Mouse (Mus musculus) intestine, embryonic 14.5 days (tissue): ENCODE measurements around the gene Ptprr. TPM values are rescaled to one million over a fixed set of nuclear protein-coding genes. Genes with fewer than 3 reads are reported as not detected.

Experiments
- ATAC-seq: fragments of 200-750 bp; cut with Nextera tagmentation; replicated peaks from 2 replicates; pipeline ENCODE4 v1.8.0; 2017; ENCODE audit warnings: low read depth, moderate number of reproducible peaks, moderate TSS enrichment, moderate library complexity; ENCODE audit not compliant: low FRiP score, low TSS enrichment
- DNase-seq: peaks from one replicate; pipeline ENCODE4 v3.0.0-alpha.2; 2018; ENCODE audit warnings: low spot score
- H3K27ac ChIP-seq: fragments of 300-500 bp; sonication (generic); 2 replicates; pipeline ENCODE4 v1.5.1; 2014; ENCODE audit warnings: low read depth, mild to moderate bottlenecking, control low read depth
- H3K27me3 ChIP-seq: fragments of 300-500 bp; sonication (generic); replicated peaks from 2 replicates; pipeline ENCODE4 v1.6.1; 2014; ENCODE audit warnings: low read length, control low read depth; ENCODE audit not compliant: control insufficient read depth, insufficient read depth
- H3K36me3 ChIP-seq: fragments of 300-500 bp; sonication (generic); 2 replicates; pipeline ENCODE4 v1.6.1; 2014; ENCODE audit warnings: low read length, control low read depth; ENCODE audit not compliant: control insufficient read depth, insufficient read depth
- H3K4me1 ChIP-seq: fragments of 300-500 bp; sonication (generic); replicated peaks from 2 replicates; pipeline ENCODE4 v1.6.1; 2014; ENCODE audit warnings: low read length, control low read depth, mixed read lengths; ENCODE audit not compliant: control insufficient read depth, insufficient read depth
- H3K4me2 ChIP-seq: fragments of 300-500 bp; sonication (generic); 2 replicates; pipeline ENCODE4 v1.6.1; 2014; ENCODE audit warnings: low read length
- H3K4me3 ChIP-seq: fragments of 300-500 bp; sonication (generic); 2 replicates; pipeline ENCODE4 v1.5.1; 2014; ENCODE audit warnings: low read depth, low read length, control low read depth, mixed read lengths
- H3K9ac ChIP-seq: fragments of 300-500 bp; sonication (generic); 2 replicates; pipeline ENCODE4 v1.6.1; 2014; ENCODE audit warnings: mild to moderate bottlenecking, low read length
- H3K9me3 ChIP-seq: fragments of 300-500 bp; sonication (generic); 2 replicates; pipeline ENCODE4 v1.6.1; 2016; ENCODE audit warnings: low read length, control low read depth; ENCODE audit not compliant: control insufficient read depth
- WGBS: fragments of 180-500 bp; shearing (Covaris S2); extraction: QIAGEN DNeasy Blood & Tissue Kit; methylation state at CpG from one replicate; pipeline ENCODE4 v1.1.7; 2014; 5-methylcytosine and 5-hydroxymethylcytosine counted together
- polyA plus RNA-seq: library from polyadenylated mRNA; unstranded; fragments of >200 nt; fragmentation: Nextera tagmentation; extraction: Ambion mirVana; gene quantifications from 2 replicates; pipeline ENCODE4 v1.2.1, GENCODE M21; 2014

The Ptprr gene
- polyA plus RNA-seq, 1 experiment from 2014 or later: 4.7 TPM

- no peaks in the 10 kb centered on the region for H3K27me3 ChIP-seq
- H3K36me3 ChIP-seq: no peaks in the 10 kb centered on the region
- H3K4me1 ChIP-seq: no peaks in the 10 kb centered on the region
- DNase-seq (no peak), ATAC-seq (no peak)
- 65% methylated on average over 5 of the region's 5 CpGs for WGBS
- H3K27ac ChIP-seq: no peak overlapping the region
- no peak overlapping the region for H3K4me3 ChIP-seq
- no peaks in the 10 kb centered on the region for H3K9me3 ChIP-seq
- no peak overlapping the region for H3K4me2 ChIP-seq
- no peak overlapping the region for H3K9ac ChIP-seq
These were observed 107.4 kb downstream of the Ptprr start for GRCm38 (mm10) chr10:116125364-116125763.

- Histone ChIP-seq H3K4me3 (no peak overlapping the region), H3K27me3 (no peaks in the 10 kb centered on the region), H3K4me1 (no peaks in the 10 kb centered on the region), H3K36me3 (no peaks in the 10 kb centered on the region), H3K9ac (no peak overlapping the region), H3K9me3 (no peaks in the 10 kb centered on the region), H3K4me2 (no peak overlapping the region), H3K27ac (no peak overlapping the region)
- DNase-seq (no peak), ATAC-seq (no peak)
- WGBS: 68% methylated on average over 3 of the region's 3 CpGs
These were observed 112.4 kb downstream of the Ptprr start for GRCm38 (mm10) chr10:116130401-116130800.

GRCm38 (mm10) chr10:116131223-116131622, 113.2 kb downstream of the Ptprr start:
- no peaks in the 10 kb centered on the region for H3K9me3 ChIP-seq
- no peaks in the 10 kb centered on the region for H3K4me1 ChIP-seq
- WGBS: 87% methylated on average over 4 of the region's 4 CpGs
- no peak for DNase-seq
- no peaks in the 10 kb centered on the region for H3K27me3 ChIP-seq
- ATAC-seq: no peak
- H3K4me3 ChIP-seq: no peak overlapping the region
- no peak overlapping the region for H3K4me2 ChIP-seq
- no peaks in the 10 kb centered on the region for H3K36me3 ChIP-seq
- H3K27ac ChIP-seq: no peak overlapping the region
- H3K9ac ChIP-seq: no peak overlapping the region

- no peaks in the 10 kb centered on the region for H3K27me3 ChIP-seq
- H3K27ac ChIP-seq: no peak overlapping the region
- H3K9me3 ChIP-seq: no peaks in the 10 kb centered on the region
- H3K9ac ChIP-seq: no peak overlapping the region
- WGBS: 76% methylated on average over 4 of the region's 4 CpGs
- no peak overlapping the region for H3K4me3 ChIP-seq
- H3K4me2 ChIP-seq: no peak overlapping the region
- DNase-seq (no peak), ATAC-seq (no peak)
- H3K4me1 ChIP-seq: no peaks in the 10 kb centered on the region
- no peaks in the 10 kb centered on the region for H3K36me3 ChIP-seq
These were observed 114.2 kb downstream of the Ptprr start for GRCm38 (mm10) chr10:116132233-116132632.

- ATAC-seq: no peak
- H3K4me1 ChIP-seq: no peaks in the 10 kb centered on the region
- no peaks in the 10 kb centered on the region for H3K9me3 ChIP-seq
- H3K27ac ChIP-seq: no peak overlapping the region
- no peak overlapping the region for H3K9ac ChIP-seq
- H3K4me3 ChIP-seq: no peak overlapping the region
- no peak for DNase-seq
- no peaks in the 10 kb centered on the region for H3K27me3 ChIP-seq
- WGBS: 82% methylated on average over 2 of the region's 2 CpGs
- H3K36me3 ChIP-seq: no peaks in the 10 kb centered on the region
- H3K4me2 ChIP-seq: no peak overlapping the region
These were observed 117.2 kb downstream of the Ptprr start for GRCm38 (mm10) chr10:116135187-116135586.

GRCm38 (mm10) chr10:116140226-116140625, 122.2 kb downstream of the Ptprr start:
- H3K36me3 ChIP-seq: no peaks in the 10 kb centered on the region
- WGBS: 87% methylated on average over 8 of the region's 8 CpGs
- no peaks in the 10 kb centered on the region for H3K27me3 ChIP-seq
- H3K4me3 ChIP-seq: no peak overlapping the region
- H3K27ac ChIP-seq: no peak overlapping the region
- H3K4me2 ChIP-seq: no peak overlapping the region
- no peaks in the 10 kb centered on the region for H3K9me3 ChIP-seq
- H3K9ac ChIP-seq: no peak overlapping the region
- ATAC-seq: no peak
- H3K4me1 ChIP-seq: no peaks in the 10 kb centered on the region
- no peak for DNase-seq

- Histone ChIP-seq H3K9me3 (no peaks in the 10 kb centered on the region), H3K4me3 (no peak overlapping the region), H3K4me1 (no peaks in the 10 kb centered on the region), H3K4me2 (no peak overlapping the region), H3K9ac (no peak overlapping the region), H3K27me3 (no peaks in the 10 kb centered on the region), H3K27ac (no peak overlapping the region), H3K36me3 (no peaks in the 10 kb centered on the region)
- WGBS: 89% methylated on average over 10 of the region's 10 CpGs
- DNase-seq: no peak
- no peak for ATAC-seq
These were observed 125.7 kb downstream of the Ptprr start for GRCm38 (mm10) chr10:116143684-116144083.

- no peaks in the 10 kb centered on the region for H3K36me3 ChIP-seq
- H3K9ac ChIP-seq: no peak overlapping the region
- no peak overlapping the region for H3K4me2 ChIP-seq
- ATAC-seq (no peak), DNase-seq (no peak)
- no peak overlapping the region for H3K27ac ChIP-seq
- no peaks in the 10 kb centered on the region for H3K4me1 ChIP-seq
- H3K4me3 ChIP-seq: no peak overlapping the region
- H3K27me3 ChIP-seq: no peaks in the 10 kb centered on the region
- 73% methylated on average over 9 of the region's 9 CpGs for WGBS
- H3K9me3 ChIP-seq: no peaks in the 10 kb centered on the region
These were observed 128.1 kb downstream of the Ptprr start for GRCm38 (mm10) chr10:116146091-116146490.

- H3K27ac ChIP-seq: no peak overlapping the region
- 80% methylated on average over 5 of the region's 5 CpGs for WGBS
- no peak overlapping the region for H3K4me3 ChIP-seq
- no peaks in the 10 kb centered on the region for H3K27me3 ChIP-seq
- no peaks in the 10 kb centered on the region for H3K36me3 ChIP-seq
- ATAC-seq (no peak), DNase-seq (no peak)
- H3K4me1 ChIP-seq: no peaks in the 10 kb centered on the region
- H3K4me2 ChIP-seq: no peak overlapping the region
- H3K9ac ChIP-seq: no peak overlapping the region
- peaks cover 7% of the 10 kb centered on the region for H3K9me3 ChIP-seq
These were observed 136.7 kb downstream of the Ptprr start for GRCm38 (mm10) chr10:116154707-116155106.
